Mouse (Mus musculus): Measurements from ENCODE around the gene Tbx1.

GRCm38 (mm10) chr16:18598006-18598405 is 7.5 kb upstream of the Tbx1 start:
- TF ChIP-seq CTCF (IDR thresholded peaks at IDR 0.05; ENCODE audit: control insufficient read depth, insufficient read depth, low read length) = no peak
- no peak for TF ChIP-seq POLR2A (IDR thresholded peaks at IDR 0.05; ENCODE audit: borderline replicate concordance, control insufficient read depth, low read depth, low read length)

All from bone marrow, adult 2 months (tissue).